In the genomic region with DNA sequence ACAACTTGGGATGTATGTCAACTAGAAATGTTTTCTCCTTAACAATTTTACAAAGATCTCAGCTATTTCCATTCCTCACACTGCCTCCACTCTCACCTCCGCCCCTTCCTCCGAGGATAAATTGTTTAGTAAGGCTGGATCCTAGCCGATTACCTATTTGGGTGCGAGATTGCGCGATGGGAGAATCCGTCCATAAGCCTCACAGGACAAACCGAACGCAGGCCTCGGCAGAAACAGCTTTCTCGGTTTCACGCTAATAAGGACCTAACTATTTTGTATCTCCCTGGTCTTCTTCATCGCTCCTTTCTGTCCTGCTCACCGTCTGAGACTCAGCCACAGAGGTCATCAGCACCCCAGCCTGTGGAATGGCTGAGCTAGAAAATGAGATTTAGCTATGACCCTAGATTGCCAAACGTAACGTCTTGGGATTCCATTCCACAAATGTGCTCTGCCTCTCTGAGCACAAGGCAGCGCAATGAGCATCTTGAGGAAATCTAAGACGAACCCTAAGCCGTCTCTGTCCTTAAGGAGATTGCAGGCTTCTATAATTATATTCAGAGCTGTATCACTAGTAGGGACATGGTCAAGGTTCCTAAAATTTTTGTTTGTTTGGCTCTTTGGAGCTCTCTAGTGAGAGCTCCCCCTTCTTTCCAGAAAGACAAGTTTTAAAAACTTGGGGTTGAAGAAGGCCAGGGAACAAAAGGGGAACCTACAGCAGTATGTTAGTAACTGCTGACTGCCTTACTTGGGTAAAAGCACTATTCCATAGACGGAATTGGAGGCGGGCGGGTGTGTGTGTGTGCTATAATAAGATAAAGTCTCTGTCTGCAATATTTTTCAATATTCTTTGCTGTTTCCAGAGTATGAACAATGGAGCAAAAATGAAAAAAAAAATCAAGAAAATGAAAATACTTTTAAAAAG, we compare ENCODE assay signal across 8 mouse cellular contexts. TPM values are rescaled to one million over a fixed set of nuclear protein-coding genes. Genes with fewer than 3 reads are reported as not detected.
A peak's percentile ranks its signal among the peaks of the same experiment; 100 is the strongest.
DNase-seq lines count a peak whose midpoint lies in the region; ATAC-seq and TF ChIP-seq lines count a peak whose summit lies in the region.

No protein-coding gene starts in this region.

- no peak for ATAC-seq in lung, embryonic 16.5 days (ENCODE audit: low read depth)
- no peak for ATAC-seq in embryonic facial prominence, embryonic 13.5 days (ENCODE audit: insufficient number of reproducible peaks, insufficient read depth, low FRiP score, low TSS enrichment, low read depth)
- no peak for ATAC-seq in limb, embryonic 13.5 days (ENCODE audit: low FRiP score, low read depth)

- DNase-seq in lung, postnatal 25 days (ENCODE audit: low spot score), result no peak
- no peak for DNase-seq in thymus, postnatal 25 days
- DNase-seq in left cerebral cortex, adult 11 months (ENCODE audit: low spot score), result no peak
- DNase-seq in frontal cortex, postnatal 25 days (ENCODE audit: low spot score in 2 of 2), result no peak

- peaks cover 17% of the 10 kb centered on the region for H3K4me1 ChIP-seq in lung, embryonic 16.5 days (replicated peaks; ENCODE audit: control insufficient read depth, insufficient read depth, low read length)
- H3K4me1 ChIP-seq in embryonic facial prominence, embryonic 13.5 days, result peaks cover 22% of the 10 kb centered on the region
- peaks cover 29% of the 10 kb centered on the region for H3K4me1 ChIP-seq in limb, embryonic 13.5 days
- peaks cover 16% of the 10 kb centered on the region for H3K4me1 ChIP-seq in olfactory bulb, adult 2 months (ENCODE audit: control insufficient read depth, insufficient read depth, low read length)

- H3K27me3 ChIP-seq in lung, embryonic 16.5 days (ENCODE audit: control insufficient read depth, insufficient read depth, low read depth, low read length), result no peaks in the 10 kb centered on the region
- peaks cover 21% of the 10 kb centered on the region for H3K27me3 ChIP-seq in embryonic facial prominence, embryonic 13.5 days
- peaks cover 8% of the 10 kb centered on the region for H3K27me3 ChIP-seq in limb, embryonic 13.5 days

- no peaks in the 10 kb centered on the region for H3K9me3 ChIP-seq in lung, embryonic 16.5 days (ENCODE audit: control insufficient read depth, low read length)
- no peaks in the 10 kb centered on the region for H3K9me3 ChIP-seq in embryonic facial prominence, embryonic 13.5 days
- no peaks in the 10 kb centered on the region for H3K9me3 ChIP-seq in limb, embryonic 13.5 days

- no peak for TF ChIP-seq CTCF in olfactory bulb, adult 2 months (IDR thresholded peaks at IDR 0.05; ENCODE audit: insufficient read depth, low read depth, low read length)

- peak overlapping the region; percentile 64 for H3K4me2 ChIP-seq in lung, embryonic 16.5 days (ENCODE audit: low read depth, low read length)
- H3K4me2 ChIP-seq in embryonic facial prominence, embryonic 13.5 days, result peak overlapping the region; percentile 83
- H3K4me2 ChIP-seq in limb, embryonic 13.5 days (replicated peaks), result peak overlapping the region; percentile 71

- H3K36me3 ChIP-seq in lung, embryonic 16.5 days (ENCODE audit: control insufficient read depth, insufficient read depth, low read length), result no peaks in the 10 kb centered on the region
- H3K36me3 ChIP-seq in embryonic facial prominence, embryonic 13.5 days, result no peaks in the 10 kb centered on the region
- H3K36me3 ChIP-seq in limb, embryonic 13.5 days, result no peaks in the 10 kb centered on the region

- peak overlapping the region; percentile 50; the same call in 1 of the 2 replicates for H3K27ac ChIP-seq in lung, embryonic 16.5 days (ENCODE audit: low read length)
- H3K27ac ChIP-seq in embryonic facial prominence, embryonic 13.5 days, result no peak overlapping the region
- no peak overlapping the region for H3K27ac ChIP-seq in limb, embryonic 13.5 days
- H3K27ac ChIP-seq in olfactory bulb, adult 2 months (ENCODE audit: insufficient read depth, low read depth, low read length), result peak overlapping the region; percentile 16; the same call in 1 of the 2 replicates

- 9% methylated on average over 22 of the region's 22 CpGs for WGBS in lung, embryonic 16.5 days
- 8% methylated on average over 22 of the region's 22 CpGs for WGBS in embryonic facial prominence, embryonic 13.5 days
- WGBS in limb, embryonic 13.5 days, result 12% methylated on average over 22 of the region's 22 CpGs
- 12% methylated on average over 22 of the region's 22 CpGs for WGBS in olfactory bulb, adult 2 months

- peak overlapping the region; percentile 74 for H3K4me3 ChIP-seq in lung, embryonic 16.5 days (ENCODE audit: low read length)
- H3K4me3 ChIP-seq in embryonic facial prominence, embryonic 13.5 days, result peak overlapping the region; percentile 50
- peak overlapping the region; percentile 72 for H3K4me3 ChIP-seq in limb, embryonic 13.5 days
- peak overlapping the region; percentile 95 for H3K4me3 ChIP-seq in olfactory bulb, adult 2 months (ENCODE audit: insufficient read depth, low read depth, low read length)

- peak overlapping the region; percentile 78 for H3K9ac ChIP-seq in lung, embryonic 16.5 days (ENCODE audit: low read length)
- peak overlapping the region; percentile 67 for H3K9ac ChIP-seq in embryonic facial prominence, embryonic 13.5 days
- H3K9ac ChIP-seq in limb, embryonic 13.5 days, result peak overlapping the region; percentile 81

- TF ChIP-seq POLR2A in olfactory bulb, adult 2 months (IDR thresholded peaks at IDR 0.05; ENCODE audit: insufficient read depth, low read depth, low read length), result no peak

RNA-seq across cellular contexts. Expression of a gene that starts 2.1 kb away (rescaled TPM):
- 8.4 and 9.5 TPM in 2 replicates for polyA plus RNA-seq in lung, embryonic 16.5 days (2015; fragmentation: Nextera tagmentation; extraction: Ambion mirVana)
- 5.4 and 6.4 TPM in 2 replicates for polyA plus RNA-seq in embryonic facial prominence, embryonic 13.5 days (2015; fragmentation: Nextera tagmentation; extraction: Ambion mirVana)
- polyA plus RNA-seq in limb, embryonic 13.5 days (2015; fragmentation: Nextera tagmentation; extraction: Ambion mirVana), result 6.1 and 7.6 TPM in 2 replicates
- polyA plus RNA-seq in olfactory bulb, adult 2 months (2012; ENCODE audit: insufficient read depth, insufficient read length, low replicate concordance, missing spikeins), result not detected in 2 replicates

RNA-seq across cellular contexts. Expression of a gene that starts 11.6 kb away (rescaled TPM):
- polyA plus RNA-seq in lung, embryonic 16.5 days (2015; fragmentation: Nextera tagmentation; extraction: Ambion mirVana), result 113 and 120 TPM in 2 replicates
- polyA plus RNA-seq in embryonic facial prominence, embryonic 13.5 days (2015; fragmentation: Nextera tagmentation; extraction: Ambion mirVana), result 133 and 135 TPM in 2 replicates
- 129 and 136 TPM in 2 replicates for polyA plus RNA-seq in limb, embryonic 13.5 days (2015; fragmentation: Nextera tagmentation; extraction: Ambion mirVana)
- not detected in 2 replicates for polyA plus RNA-seq in olfactory bulb, adult 2 months (2012; ENCODE audit: insufficient read depth, insufficient read length, low replicate concordance, missing spikeins)

Comparison
In these comparisons a context has a peak if more than half of its experiments do, and no peak if none do; other contexts are left out.
1. H3K27ac ChIP-seq: peak in lung, embryonic 16.5 days (single experiment) and olfactory bulb, adult 2 months (single experiment); none in embryonic facial prominence, embryonic 13.5 days (single experiment) and limb, embryonic 13.5 days (single experiment).
2. Peak in every context shown above with its lines, with median percentiles within 50 percentile points of each other: H3K4me2 ChIP-seq, H3K4me3 ChIP-seq and H3K9ac ChIP-seq.